Mouse (Mus musculus) brain, embryonic 18.5 days (tissue): ENCODE results near the gene Pex16.

ENCODE experiments used
- DNase-seq: peaks from one replicate; pipeline ENCODE4 v3.0.0-alpha.2; 2012; ENCODE audit warnings: low read depth, low spot score

The Pex16 gene

GRCm38 (mm10) chr2:92374514-92374913 is at the start of gene Pex16, which contains the start of gene Large2:
TSS of gene Pex16 (plus strand) at chr2:92374676.
TSS of gene Large2 (minus strand) at chr2:92374869.
- DNase-seq, result peak; percentile 47

- DNase-seq, result no peak
Measured at GRCm38 (mm10) chr2:92325676-92326075, 48.8 kb upstream of the Pex16 start.

DNA sequence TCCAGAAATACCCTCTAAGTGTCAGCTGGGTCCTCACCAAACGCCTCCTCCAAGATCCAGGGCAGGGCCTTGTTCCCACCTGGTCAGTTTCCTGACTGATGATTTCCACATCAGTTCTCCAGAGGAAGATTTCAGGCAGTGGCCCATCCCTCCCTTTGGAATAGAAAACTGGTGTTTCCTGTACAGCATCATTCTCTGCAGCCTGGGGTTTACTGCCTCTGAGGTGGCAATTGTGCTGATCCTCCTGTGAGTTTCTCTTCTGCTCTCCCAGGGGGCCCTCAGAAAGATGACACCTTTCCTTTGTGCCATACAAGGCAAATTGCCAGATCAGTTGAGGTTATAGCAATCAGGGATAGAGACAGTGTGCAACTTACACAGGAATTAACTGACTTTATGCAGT is 48.3 kb upstream of the Pex16 start:
- DNase-seq, result no peak

DNA sequence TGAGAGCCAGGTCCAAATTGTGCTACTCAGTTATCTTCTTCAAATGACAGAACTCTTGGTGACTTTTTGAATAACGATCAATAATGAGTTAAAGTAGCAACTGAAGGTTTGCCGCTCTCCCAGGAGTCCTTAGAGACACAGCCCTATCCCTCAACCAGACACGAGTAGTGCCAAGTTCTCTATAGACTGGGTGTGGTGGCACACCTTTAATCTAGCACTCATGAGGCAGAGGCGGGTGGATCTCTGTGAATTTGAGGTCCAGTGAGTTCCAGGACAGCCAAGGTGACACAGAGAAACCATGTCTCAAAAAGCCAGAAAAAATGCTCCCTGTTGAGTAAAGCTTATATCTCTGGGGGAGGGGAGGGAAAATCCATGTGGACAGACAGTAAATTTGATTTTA is 46.9 kb upstream of the Pex16 start:
- DNase-seq, result no peak

- no peak for DNase-seq
Measured at GRCm38 (mm10) chr2:92328206-92328605, 46.3 kb upstream of the Pex16 start.

GRCm38 (mm10) chr2:92330840-92331239 is 43.6 kb upstream of the Pex16 start:
- peak; percentile 26 for DNase-seq

- no peak for DNase-seq
Measured at GRCm38 (mm10) chr2:92331410-92331809, 43.1 kb upstream of the Pex16 start.

- no peak for DNase-seq
Measured at GRCm38 (mm10) chr2:92331871-92332270, 42.6 kb upstream of the Pex16 start.

DNA sequence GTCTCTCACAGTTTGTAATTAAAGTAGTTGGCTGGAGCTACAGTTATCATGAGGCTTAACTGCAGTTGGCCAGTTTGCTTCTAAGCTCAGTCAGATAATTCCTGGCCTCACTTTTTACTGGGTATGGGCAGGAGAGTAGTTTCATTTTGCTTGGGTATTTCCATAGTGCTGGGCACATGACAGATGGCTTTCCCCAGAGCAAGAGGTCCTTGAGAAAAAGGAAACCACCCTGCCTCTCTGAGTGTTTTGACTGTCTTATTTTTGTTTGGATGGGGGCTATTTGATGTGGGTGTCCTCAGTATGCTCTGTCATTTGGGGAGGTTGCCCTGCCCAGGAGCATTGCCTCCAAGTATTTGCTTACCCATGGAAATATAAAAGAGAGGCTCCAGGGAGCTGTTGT is 32.1 kb upstream of the Pex16 start:
- no peak for DNase-seq

GRCm38 (mm10) chr2:92347191-92347590 is 27.3 kb upstream of the Pex16 start:
- DNase-seq, result no peak

- DNase-seq, result no peak
Measured at GRCm38 (mm10) chr2:92349589-92350425, 24.7 kb upstream of the Pex16 start.

DNA sequence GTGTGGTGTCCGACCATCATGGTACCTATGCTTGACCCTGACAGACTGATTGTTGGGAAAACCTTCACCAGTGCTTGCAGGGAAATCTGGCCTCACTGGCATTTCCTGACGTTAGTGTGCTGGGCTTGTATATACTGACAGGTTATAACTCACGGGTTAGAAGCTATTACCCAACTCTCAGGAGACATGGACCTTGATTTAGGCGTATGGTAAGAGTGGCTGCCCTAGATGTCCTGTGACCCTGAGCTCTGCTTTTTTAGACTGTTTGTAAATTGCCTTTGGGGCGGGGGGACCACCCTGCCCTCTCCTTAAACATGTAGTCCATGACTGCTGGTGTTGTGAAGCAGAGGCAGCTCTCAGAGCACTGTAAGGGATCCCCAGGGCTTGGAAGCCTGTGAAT is 23.8 kb upstream of the Pex16 start:
- no peak for DNase-seq

DNA sequence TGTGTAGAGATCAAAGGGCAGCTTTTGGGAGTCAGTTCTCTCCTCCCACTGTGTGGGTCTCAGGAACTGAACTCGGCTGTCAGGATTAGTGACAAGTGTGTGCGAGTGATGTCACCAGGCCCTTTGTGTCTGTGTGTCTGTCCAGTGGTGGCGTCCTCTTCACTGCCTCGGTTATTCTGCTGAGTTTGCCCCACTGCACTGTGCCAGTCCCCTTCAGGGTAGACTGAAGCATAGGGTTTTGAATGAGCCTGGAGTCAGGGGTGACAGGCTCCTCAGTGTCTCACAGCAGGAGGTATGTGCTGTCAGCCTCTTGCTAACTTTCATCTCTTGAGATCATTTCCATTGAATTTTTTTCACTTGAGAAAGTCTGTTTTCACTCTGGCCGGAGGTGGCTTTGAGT is 21.1 kb upstream of the Pex16 start:
- no peak for DNase-seq

- DNase-seq, result no peak
Measured at GRCm38 (mm10) chr2:92354224-92354623, 20.3 kb upstream of the Pex16 start.

- DNase-seq, result no peak
Measured at GRCm38 (mm10) chr2:92359301-92359700, 15.2 kb upstream of the Pex16 start.

DNA sequence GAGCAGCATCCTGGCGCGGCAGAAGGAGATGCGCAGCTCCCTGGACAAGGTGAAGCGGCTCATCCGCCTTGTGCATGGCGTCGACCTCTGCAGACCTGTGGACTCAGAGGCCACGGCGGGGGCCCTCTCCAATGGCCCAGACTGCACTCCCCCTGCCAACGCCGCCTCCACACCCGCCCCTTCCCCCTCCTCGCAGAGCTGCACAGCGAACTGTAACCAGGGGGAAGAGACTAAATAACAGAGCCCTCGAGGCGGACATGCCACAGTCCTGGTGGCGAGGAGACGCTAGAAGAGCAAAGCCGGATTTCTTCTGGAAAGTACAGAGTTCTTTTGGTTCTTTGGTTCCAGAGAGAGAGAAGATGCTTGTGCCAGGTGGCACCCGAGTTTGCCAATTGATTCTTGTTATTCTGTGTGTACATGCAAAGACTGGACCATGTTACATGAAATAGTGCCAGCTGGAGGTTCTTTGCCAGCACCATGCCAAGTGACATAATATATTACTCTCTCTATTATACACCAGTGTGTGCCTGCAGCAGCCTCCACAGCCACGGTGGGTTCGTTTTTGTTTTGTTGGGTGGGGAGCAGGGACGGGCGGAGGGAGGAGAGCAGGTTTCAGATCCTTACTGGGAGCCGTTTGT is 14.2 kb upstream of the Pex16 start:
- no peak for DNase-seq

- DNase-seq, result no peak
Measured at GRCm38 (mm10) chr2:92360893-92361292, 13.6 kb upstream of the Pex16 start.

GRCm38 (mm10) chr2:92361795-92362194 is 12.7 kb upstream of the Pex16 start:
- DNase-seq, result no peak

DNA sequence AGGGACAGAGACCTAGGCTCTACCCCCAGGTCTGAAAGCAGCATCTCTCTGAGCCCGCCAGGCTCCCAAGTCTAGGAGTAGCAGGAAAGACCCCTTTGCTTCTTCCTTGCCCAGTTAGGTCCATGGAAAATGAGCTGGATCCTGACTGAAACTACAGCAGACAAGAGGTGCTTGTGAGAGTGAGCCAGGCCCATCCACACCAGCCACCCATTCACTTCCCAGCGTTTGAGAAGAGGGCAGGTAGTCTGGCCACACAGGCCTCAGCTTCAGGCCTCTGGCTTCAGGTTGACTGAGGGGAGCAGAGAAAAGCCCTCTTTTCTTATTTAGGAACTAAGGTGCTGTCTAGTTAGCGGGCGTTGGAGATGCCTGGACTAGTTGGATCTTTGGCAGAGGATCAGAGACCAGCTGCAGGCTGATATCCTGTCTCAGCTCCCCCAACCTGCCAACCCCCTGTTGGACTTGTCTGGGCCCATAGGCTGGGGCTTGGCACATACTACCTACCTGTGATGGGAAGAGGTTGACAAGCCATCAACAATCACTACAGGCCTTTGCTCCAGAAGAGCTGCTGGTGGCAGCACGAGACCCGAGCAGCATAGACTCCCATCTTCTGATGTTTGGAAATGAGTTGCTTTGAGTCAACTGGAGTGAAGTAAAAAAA is 11.8 kb upstream of the Pex16 start:
- DNase-seq, result no peak

- DNase-seq, result no peak
Measured at GRCm38 (mm10) chr2:92364086-92364485, 10.4 kb upstream of the Pex16 start.

DNA sequence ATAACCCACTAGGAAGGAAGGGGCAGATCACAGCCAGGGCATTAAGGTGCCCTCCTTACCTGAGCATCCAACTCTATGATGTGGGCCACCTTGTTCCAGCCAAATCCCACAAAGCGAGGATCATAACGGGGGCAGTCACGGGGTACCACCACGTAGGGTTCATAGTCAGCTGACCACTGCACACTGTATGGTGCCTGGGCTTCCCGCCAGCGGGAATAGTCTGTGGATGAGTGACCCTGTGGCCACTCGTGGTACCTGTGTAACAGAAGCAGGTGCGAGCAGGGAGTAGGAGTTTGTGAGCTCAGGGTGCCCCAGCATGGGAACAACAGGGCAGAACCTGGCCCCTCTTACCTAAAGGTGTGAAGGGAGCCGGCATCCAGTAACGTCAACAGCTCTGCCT is 8.9 kb upstream of the Pex16 start:
- DNase-seq, result no peak

DNA sequence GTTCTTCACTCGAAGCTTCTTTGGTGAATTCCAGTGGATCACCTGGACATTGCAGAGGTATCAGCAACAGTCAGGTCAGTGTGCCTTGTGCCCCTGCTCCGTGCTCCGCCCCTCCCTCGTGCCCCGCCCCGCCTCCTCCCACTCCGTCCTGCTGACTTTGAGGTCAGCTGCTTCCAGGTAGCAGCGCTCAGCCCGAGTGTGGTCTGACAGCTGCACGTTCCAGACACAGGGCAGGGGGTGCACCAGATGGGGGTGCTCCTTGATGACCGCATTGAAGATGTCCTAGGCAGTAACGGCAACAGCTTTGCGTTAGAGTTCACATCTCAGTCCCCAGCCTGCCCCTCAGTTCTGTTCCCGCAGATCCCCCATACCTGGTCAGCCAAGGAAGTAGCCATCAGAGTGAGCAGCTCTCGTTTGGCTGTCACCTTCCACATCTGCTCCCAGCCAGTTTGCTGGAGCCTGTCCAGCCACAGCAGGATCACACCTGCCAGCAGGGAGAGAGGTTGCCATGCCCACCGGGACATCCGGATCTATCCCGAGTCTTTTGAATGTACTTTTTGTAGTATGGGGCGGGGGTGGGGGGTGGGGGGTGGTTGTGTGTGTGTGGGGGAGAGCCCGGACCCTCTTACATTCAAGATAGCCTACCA is 7.0 kb upstream of the Pex16 start:
- no peak for DNase-seq
